Mouse (Mus musculus) heart, postnatal 14 days (tissue): ENCODE data around the gene Ccdc137. TPM values are rescaled to one million over a fixed set of nuclear protein-coding genes. Genes with fewer than 3 reads are reported as not detected.
"Not testable (repeated sequence)": the region's sequence is repeated elsewhere in the genome, so short reads cannot be mapped to it uniquely, and the experiment has no call there.

Experiments used
- DNase-seq, 2 experiments: peaks; one replicate each; pipeline ENCODE4 v3.0.0; 2021 to 2022
- intact Hi-C: fragments of 180-260 bp; cut with DNase I; formaldehyde crosslinking; loops from one replicate; pipeline ENCODE4 v1.15.1; 2025
- long read RNA-seq, 2 experiments: library from polyadenylated mRNA; stranded (forward); transcript quantifications; one replicate each; pipeline ENCODE4 v2.0.0; 2021
- total RNA-seq, 2 experiments: library from RNA; stranded (reverse); gene quantifications; 2 replicates each; pipeline ENCODE4 v1.2.3; 2021

Gene Ccdc137
- total RNA-seq = 1 to 10 TPM; 5.9 to 9.4 TPM
- long read RNA-seq, experiment 1, transcript Ccdc137-201 (6 exons, 2,778 nt) = major isoform, 12 of 16 reads
- long read RNA-seq, experiment 1, partial matches to known transcripts = 2 of 16 reads
- long read RNA-seq, experiment 1, other reads (novel, unspliced or antisense) = 2 of 16 reads
- long read RNA-seq, experiment 2, transcript Ccdc137-201 (6 exons, 2,778 nt) = major isoform, 11 of 11 reads
- long read RNA-seq, experiment 2, partial matches to known transcripts = 0 of 11 reads
- long read RNA-seq, experiment 2, other reads (novel, unspliced or antisense) = 0 of 11 reads

DNA sequence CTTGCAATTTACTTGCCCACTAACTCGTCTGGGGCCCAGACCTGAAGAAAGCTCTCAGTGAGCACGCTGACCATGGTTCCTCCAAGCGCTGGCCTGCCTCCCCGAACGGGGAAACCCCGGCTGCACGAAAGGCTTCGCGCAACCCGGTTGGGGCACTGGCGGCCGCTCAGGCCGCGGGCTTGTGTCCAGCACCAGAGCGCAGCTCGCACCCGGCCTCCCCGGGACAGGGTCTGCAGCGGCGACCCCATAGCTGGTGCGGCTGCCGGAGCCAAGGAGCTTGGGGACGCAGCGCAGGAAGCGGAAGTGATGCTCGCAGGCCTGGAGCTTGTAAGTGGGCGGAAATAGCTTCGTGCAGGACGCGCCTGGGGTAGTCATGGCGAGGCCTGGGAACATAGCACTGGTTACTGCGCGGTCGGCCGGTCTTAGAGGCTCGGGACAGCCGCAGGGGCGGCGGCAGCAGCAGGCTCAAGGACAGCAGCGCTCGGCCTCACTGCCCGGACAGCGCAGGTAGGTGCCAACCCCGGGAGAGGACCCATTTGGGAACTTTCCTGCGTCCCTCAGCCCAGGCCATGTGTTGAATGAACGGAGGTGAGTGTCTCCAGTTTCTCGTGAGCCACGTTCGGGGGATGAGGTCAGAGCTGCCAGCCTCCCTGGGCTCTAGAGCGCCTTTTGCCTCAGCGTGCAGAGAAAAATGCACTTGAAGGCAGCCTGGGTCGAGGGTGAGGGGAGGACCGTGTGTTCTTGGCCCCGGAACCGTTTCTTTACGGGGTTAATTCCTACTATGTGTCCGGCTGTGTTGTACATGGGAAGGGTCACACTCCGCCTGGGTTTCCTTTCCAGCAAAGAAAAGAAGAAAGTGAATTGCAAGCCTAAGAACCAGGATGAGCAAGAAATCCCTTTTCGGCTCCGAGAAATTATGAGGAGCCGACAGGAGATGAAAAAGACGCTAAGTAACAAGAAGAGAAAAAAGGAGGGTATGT lies at the start of gene Ccdc137, which contains the start of gene Oxld1:
Gene Ccdc137 (plus strand): TSS at position 344 of the 980 bp plus-strand sequence.
Gene Oxld1 (minus strand): TSS at position 297 of the 980 bp plus-strand sequence.
- DNase-seq = peak; percentile 76 to 83
- intact Hi-C loops = loop anchor here (1.0 kb wide), 1 partner anchor 9 kb away; the partner anchor contains the start of gene Arl16

DNA sequence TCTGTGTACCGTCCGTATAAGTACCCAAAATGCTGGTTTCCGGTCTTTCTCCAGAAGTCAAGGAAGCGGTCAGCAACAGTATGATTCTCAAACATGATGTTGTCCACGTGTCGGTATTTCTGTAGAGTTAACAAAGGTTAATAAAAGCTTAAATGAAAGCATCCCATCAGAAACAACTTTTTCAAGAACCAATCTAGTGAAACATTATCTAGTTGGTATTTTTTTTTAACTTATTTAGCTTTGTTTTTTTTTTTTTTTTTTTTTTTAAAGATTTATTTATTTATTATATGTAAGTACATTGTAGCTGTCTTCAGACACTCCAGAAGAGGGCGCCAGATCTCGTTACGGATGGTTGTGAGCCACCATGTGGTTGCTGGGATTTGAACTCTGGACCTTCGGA lies 44.3 kb upstream of the Ccdc137 start:
- intact Hi-C loops, DNase-seq: not testable (repeated sequence)

DNA sequence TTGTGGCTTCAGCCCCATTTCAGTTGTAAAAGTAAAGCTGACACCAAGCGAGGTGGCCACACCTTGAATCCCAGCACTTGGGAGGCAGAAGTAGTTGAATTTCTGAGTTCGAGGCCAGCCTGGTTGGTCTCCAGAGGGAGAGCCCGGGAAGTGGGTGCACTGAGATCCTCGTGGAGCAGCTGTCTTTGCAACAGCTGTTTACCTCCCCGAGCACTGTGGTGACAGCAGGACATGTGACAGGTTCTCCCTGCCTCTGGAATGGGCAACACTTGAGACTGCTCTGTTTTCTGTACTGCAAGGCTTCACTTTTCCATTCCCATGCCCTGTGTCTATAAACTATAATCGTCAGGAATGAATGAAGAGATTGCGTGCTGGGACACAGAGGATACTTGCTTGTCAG lies 40.1 kb upstream of the Ccdc137 start:
- intact Hi-C loops = no loop called here

DNA sequence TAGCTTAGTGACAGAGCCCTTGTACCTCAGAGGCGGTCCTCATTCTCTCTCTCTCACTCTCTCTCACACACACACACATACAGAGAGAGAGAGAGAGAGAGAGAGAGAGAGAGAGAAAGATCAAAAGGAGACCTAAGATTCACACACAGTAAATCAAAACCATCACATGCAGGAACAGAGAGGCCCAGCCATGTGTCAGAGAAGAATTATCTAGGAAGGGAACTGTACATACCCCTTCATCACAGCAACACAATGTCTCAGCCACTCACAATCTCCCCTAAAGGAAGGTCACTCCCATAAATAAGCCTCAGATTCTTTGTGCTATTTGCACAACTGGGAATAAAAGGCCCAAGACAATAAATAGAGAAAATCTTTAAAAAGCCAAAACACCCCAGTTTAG lies 39.3 kb upstream of the Ccdc137 start:
- intact Hi-C loops = no loop called here

More for the DNA sequence above, 40.1 kb upstream of the Ccdc137 start:
- no peak for DNase-seq

DNA sequence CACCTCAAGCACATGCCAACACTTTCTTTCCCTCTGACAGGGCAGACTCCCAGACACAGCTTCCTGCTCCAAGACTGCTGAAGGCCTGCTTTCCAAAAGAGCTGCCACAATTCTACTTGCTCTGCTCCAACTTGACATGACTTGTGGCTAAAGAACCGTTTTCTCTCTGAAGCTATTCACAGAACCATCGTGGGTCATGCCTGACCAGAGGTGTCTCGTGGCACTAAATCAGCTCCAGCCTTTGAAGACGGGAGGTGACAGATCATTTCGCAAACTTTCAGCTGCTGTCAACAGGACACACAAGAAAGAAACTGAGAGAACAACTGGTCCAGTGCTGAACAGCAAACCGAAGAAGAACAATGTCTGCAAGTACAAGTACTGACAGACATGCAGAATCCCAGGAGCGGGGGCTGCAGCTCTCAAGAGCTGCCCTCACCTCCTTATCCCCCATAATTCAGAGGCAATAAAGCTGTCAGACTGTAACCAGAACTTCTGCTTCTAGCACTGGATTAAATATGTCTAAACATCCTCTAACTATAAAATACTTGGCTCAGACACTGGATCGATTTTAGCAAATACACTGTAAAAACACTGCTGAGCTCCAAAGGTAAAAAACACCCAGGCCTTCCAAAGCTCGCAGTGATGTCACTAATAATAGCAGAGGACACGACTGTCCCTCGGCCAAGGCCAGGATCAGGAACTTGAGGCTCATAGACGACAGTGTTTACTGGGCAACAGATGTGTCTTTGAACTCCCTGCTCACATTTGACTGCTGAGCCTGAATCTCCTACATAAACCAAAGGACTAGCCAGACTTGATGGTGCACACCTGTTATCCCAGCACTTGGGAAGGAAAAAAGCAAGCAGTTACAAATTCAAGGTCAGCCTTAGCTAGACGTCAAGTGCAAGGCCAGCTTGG lies 35.0 kb upstream of the Ccdc137 start:
- DNase-seq = no peak
- intact Hi-C loops = loop anchor here (5.0 kb wide), 3 partner anchors 41 to 311 kb away; partner anchors contain the start of gene Fscn2

More for the DNA sequence above, 39.3 kb upstream of the Ccdc137 start:
- no peak for DNase-seq

DNA sequence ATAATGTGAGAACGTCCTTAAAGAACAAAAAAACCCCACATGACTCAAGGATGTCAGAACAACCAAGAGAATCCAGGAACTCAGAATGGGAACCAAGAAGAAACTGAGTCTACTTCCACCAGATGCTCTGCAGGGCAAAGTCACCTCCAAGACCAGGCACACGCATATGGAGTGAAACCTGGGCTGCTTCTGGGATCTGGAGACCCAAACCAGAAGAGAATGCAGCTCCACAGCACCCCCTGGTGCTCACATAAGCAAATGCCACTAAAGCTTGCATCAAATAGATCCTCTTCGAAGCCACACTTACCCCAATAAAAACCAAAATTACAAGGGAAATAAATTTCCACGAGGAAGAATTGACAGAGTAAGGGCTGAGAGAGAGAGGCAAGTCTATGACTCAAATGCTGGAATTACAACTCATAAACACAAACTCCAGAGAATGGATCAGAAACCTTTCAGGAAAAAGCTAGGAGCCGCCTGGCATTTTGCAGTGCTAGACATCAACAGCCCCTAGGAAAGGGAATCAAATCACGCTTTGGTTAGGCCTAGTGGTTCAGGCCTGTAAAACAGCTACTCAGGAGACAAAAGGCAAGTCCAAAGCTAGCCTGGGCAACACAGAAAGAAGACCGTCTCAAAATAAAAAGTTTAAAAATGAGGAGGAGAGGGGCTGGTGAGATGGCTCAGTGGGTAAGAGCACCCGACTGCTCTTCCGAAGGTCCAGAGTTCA lies 34.2 kb upstream of the Ccdc137 start:
- intact Hi-C loops = loop anchor here (5.0 kb wide), 3 partner anchors 41 to 311 kb away; partner anchors contain the start of gene Fscn2
- peak; percentile 64 to 74 for DNase-seq

DNA sequence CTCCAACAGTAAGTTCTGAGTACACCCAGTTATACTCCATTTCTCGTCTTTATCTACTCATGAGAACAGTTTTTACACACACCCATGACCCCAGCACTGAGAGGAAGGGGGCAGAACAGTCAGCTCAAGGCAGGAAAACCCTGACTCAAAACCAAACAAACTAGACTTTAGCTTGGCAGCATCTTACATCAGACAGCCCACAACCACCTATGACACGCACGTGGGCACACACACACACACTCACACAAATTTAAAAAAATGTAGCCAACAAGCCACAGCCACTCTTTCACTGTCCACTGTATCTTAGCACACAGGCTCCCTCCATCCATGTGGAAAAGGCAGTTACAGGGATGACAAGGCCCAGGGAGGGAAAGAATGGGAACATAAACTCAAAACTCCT lies 31.2 kb upstream of the Ccdc137 start:
- DNase-seq = no peak
- intact Hi-C loops = no loop called here

DNA sequence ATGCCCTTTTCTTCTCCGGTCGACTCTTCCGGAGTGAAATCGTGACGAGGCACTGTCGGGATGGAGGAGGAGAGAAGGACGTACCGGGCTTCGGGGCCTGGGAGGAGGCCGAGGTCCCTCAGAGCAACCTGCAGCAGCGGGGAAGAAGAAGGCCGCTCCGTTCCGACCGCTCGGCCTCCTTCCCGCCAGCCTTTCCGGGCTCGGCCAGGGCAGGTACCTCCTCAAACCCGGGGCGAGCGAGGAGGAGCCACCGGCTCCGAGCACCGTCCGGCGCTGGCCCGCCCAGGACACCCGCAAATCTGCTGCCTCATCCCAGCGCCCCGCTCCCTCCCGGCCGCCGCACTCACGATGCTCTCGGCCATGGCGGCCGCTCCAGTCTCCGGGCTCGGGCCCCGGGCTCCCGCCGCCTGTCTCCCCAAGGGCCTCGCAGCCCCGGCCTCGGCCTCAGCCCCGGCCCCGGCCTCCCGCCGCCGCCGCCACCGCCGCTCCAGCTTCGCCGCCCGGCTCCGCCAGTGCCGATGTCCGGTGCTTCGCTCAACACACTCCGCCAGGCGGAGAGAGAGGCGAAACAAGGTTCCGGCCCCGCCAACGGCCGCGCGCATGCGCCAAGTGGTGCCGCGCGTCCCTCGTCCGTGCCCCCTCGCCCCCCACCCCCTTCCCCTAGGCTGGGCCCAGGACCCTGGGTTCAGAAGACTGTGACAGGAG lies 20.6 kb upstream of the Ccdc137 start, which contains the start of gene Nploc4:
Gene Nploc4 (minus strand): TSS at position 557 of the 705 bp plus-strand sequence.
- DNase-seq = peak; percentile 91 to 96
- intact Hi-C loops = no loop called here

DNA sequence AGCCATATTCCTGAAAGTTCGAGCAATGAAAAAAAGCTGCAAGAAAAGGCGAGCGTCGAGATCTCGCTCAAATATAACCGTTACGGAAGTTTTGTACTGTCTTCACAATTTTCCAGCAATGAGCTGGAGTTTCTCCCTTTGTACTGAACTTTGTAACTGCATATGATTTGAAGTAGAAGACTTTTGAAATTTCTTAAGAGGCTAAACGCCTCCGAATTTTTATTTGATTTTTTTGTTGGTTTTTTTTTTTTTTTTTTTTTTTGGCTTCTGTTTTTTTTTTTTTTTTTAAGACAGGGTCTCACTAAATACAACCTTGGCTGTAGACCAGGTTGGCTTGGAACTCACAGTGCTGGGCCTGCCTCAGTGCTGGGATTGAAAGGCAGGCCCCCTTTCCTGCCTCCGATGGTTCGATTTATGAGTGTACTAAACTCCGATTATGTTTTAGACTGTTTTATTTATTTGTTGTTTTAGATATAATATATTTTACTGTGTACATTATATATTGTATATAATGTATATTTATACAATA lies 20.0 kb upstream of the Ccdc137 start:
- DNase-seq = no peak
- intact Hi-C loops = no loop called here

DNA sequence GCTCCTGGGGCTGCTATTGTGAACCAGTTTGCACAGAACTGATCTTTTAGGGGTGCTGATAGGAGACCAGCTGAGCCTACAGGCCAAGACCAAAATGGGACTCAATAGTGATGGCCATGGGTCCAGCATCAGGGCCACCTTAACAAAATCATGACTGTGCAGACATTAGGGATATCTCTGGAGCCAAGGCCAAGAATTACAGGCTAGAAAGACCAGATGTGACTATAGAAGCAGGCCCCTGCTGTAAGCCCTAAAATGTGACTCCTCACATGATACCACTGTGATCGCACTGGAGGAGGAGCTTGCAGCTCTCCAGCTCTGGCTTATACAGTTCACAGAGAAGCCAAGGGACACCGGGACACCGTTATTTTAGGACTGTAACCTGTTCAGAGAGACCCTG lies 15.6 kb upstream of the Ccdc137 start, which contains the start of gene Tspan10:
Gene Tspan10 (plus strand): TSS at position 301 of the 400 bp plus-strand sequence.
- DNase-seq = no peak
- intact Hi-C loops = no loop called here

DNA sequence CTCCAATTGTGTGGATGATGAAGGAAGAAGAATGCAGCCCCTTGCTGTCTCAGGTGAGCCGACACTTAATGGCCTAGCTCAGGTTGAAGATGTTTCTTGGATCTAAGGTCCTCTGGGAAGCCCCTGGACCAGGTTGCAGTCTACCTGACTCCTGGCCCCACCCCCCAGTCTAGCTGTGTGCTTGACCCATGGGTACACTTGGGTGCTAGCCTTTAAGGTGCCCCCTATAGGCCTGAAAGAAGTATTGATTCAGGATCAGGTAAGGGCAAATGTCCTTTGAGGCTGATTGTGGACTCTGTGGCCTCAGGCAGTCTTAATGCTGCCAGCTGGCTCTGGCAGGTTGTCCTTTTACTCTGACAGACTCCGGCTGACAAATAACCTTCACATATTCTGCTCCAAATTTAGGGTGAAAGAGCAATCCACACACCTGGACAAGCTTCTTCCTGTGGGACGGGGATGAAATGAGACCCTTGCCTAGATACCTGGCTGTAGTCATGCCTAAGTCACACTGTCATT lies 15.1 kb upstream of the Ccdc137 start:
- intact Hi-C loops = no loop called here
- DNase-seq = no peak

DNA sequence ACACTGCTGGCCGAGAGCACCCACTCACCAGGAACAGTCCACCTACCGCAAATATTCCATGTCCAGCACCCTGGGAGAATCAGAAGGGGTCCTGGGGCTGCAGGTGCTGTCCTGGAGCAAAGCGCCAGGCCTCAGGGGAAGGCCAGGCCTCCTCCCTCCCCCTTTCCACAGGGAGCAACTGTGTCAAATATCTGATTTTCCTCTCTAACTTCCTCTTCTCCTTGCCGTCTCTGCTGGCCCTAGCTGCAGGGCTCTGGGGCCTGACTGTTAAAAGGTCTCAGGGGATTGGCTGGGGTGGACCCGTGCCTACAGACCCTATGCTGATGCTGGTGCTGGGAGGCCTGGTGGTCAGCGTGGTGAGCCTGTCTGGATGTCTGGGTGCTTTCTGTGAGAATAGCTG lies 13.8 kb upstream of the Ccdc137 start:
- intact Hi-C loops = no loop called here
- no peak for DNase-seq

DNA sequence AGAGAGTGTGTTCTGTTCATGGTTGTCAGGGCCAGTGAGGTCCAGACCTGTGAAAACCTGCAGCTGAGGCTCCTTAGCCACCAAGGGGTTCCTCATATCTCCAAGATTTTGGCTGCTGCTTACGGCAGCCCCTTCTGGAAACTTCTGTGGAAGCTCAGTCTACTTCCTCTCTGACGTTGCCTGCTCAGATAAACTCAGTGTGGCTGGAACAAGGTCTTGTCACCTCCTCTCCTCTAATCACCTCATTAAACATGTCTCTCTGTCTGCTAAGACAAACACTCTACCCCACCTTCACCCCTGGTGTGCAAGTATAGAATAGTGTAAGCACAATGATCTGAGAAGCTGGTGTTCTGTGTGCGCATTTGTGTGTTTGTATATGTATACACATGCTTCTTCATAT lies 12.4 kb upstream of the Ccdc137 start:
- intact Hi-C loops = no loop called here
- no peak for DNase-seq

DNA sequence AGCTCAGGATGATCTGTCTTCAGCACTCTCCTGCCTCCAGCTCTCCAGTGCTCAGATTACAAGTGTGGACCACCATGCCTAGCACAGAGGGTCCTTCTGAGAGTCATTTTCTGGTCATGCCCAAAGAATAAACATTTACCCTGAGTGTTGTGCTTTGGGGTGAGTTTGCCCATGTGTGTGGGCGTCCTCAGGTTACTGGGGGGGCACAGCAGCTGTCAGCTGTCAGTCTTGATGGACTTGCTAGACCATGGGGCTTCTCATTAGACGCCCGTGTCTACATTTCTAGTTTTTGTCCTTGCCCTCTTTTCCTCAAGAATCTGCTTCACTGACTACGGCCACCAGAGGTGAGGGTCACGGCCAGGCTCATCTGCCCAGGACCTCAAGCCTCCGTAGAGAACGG lies 10.7 kb upstream of the Ccdc137 start:
- DNase-seq = no peak
- intact Hi-C loops = no loop called here

DNA sequence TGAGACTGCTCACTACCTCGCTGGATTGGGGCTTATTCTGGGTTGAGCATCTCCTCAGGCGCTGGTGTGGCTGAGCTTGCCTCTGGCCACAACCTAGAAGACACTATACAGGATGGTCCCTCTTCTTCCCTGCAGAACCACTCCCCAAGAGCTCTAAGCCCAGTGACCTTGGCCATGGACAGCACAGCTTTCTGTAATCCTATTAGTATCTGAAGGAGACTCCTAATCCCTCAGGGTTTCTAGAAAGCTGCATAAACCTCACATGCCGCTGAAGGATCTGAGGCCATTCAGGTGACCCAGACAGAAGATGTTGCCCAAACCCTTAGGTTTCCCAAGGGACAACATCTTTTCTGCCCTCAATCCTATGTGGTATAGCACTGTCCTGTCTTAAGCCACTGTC lies 5.7 kb upstream of the Ccdc137 start:
- DNase-seq = no peak
- intact Hi-C loops = no loop called here

DNA sequence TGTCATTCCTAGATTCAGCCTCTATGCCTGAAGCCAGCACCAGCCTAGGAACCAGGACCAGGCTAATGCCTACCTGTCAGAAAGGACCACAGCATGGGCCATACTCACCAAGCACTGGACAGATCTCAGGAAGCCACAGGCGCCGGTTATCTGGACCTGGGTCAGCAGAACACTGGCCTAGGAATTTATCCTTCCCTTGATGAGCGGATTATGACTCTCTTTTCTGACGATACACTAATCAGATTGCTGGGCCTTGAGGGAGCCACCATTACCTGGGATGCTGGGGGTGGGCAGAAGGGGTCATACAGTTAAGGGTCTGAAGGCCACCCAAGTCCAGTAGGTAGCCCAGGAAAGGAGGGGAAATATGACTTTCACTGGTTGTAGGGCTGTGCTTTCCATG lies 4.6 kb upstream of the Ccdc137 start, which contains the start of gene Pde6g:
Gene Pde6g (minus strand): TSS at position 195 of the 400 bp plus-strand sequence.
- intact Hi-C loops = no loop called here

DNA sequence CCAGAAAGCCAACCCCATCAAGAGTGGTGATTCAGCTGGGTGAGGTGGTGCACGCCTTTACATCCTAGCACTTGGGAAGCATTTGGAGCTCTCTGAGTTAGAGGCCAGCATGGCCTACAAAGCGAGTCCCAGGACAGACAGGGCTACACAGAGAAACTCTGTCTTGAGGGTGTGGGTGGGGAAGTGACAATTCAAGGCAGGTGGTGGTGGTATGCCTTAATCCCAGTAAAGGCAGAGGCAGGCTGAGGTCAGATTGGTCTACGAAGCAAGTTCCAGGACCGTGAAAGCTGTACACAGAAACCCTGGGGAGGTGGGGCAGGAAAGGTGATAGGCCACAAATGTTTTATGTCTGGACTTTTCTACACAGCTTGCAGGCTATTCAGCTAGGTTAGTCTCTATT lies 3.0 kb upstream of the Ccdc137 start:
- no peak for DNase-seq
- intact Hi-C loops = no loop called here

More for the DNA sequence above, 4.6 kb upstream of the Ccdc137 start, which contains the start of gene Pde6g:
- no peak for DNase-seq

DNA sequence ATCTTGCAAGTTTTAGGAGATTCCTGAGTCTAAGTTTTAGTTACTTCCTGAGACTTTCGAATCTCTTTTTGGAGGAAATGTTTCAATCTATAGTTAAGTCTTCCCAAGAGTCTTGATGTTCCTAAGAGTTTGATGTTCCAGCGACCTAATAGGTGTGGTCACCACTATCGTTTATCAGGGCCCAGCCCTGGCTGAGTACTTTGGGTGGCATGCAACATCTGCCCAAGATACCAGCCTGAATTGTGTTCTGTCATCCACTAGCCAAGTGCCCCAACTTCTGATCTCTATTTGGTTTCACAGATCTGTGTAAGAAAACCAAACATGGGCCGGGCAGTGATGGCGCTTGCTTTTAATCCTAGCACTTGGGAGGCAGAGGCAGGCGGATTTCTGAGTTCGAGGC lies 2.5 kb upstream of the Ccdc137 start:
- intact Hi-C loops = no loop called here
- no peak for DNase-seq
